Mouse (Mus musculus) liver, embryonic 11.5 days (tissue): ENCODE measurements around the gene Bcl7b. TPM values are rescaled to one million over a fixed set of nuclear protein-coding genes. Genes with fewer than 3 reads are reported as not detected.
A peak's percentile ranks its signal among the peaks of the same experiment; 100 is the strongest.

ENCODE experiments used
- ATAC-seq: fragments of 200-750 bp; cut with Nextera tagmentation; replicated peaks from 2 replicates; pipeline ENCODE4 v1.8.0; 2017; ENCODE audit warnings: moderate number of reproducible peaks, mild to moderate bottlenecking, moderate TSS enrichment, moderate library complexity; ENCODE audit not compliant: low FRiP score
- DNase-seq: peaks from one replicate; pipeline ENCODE4 v3.0.0-alpha.2; 2017; ENCODE audit warnings: low spot score
- H3K27ac ChIP-seq: fragments of 300-500 bp; sonication (generic); 2 replicates; pipeline ENCODE4 v1.5.1; 2014; ENCODE audit warnings: mild to moderate bottlenecking, low read depth, low read length, control low read depth
- H3K27me3 ChIP-seq: fragments of 300-500 bp; sonication (generic); replicated peaks from 2 replicates; pipeline ENCODE4 v1.6.1; 2014; ENCODE audit warnings: low read length, mixed read lengths; ENCODE audit not compliant: control insufficient read depth, insufficient read depth
- H3K36me3 ChIP-seq: fragments of 300-500 bp; sonication (generic); 2 replicates; pipeline ENCODE4 v1.6.1; 2014; ENCODE audit warnings: mild to moderate bottlenecking, low read length, moderate library complexity, mixed read lengths; ENCODE audit not compliant: control insufficient read depth, insufficient read depth
- H3K4me1 ChIP-seq: fragments of 300-500 bp; sonication (generic); replicated peaks from 2 replicates; pipeline ENCODE4 v1.6.1; 2014; ENCODE audit warnings: low read length, mixed read lengths; ENCODE audit not compliant: control insufficient read depth, insufficient read depth
- H3K4me2 ChIP-seq: fragments of 300-500 bp; sonication (generic); 2 replicates; pipeline ENCODE4 v1.6.1; 2014; ENCODE audit warnings: mild to moderate bottlenecking, control low read depth, moderate library complexity
- H3K4me3 ChIP-seq: fragments of 300-500 bp; sonication (generic); 2 replicates; pipeline ENCODE4 v1.5.1; 2014; ENCODE audit warnings: low read depth, low read length, control low read depth
- H3K9ac ChIP-seq: fragments of 300-500 bp; sonication (generic); 2 replicates; pipeline ENCODE4 v1.6.1; 2014; ENCODE audit warnings: low read depth, low read length, control low read depth
- H3K9me3 ChIP-seq: fragments of 300-500 bp; sonication (generic); 2 replicates; pipeline ENCODE4 v1.6.1; 2016; ENCODE audit warnings: low read length, inconsistent platforms, mixed read lengths; ENCODE audit not compliant: control insufficient read depth
- WGBS: fragments of 180-500 bp; shearing (Covaris S2); extraction: QIAGEN DNeasy Blood & Tissue Kit; methylation state at CpG from one replicate; pipeline ENCODE4 v1.1.7; 2014; 5-methylcytosine and 5-hydroxymethylcytosine counted together
- polyA plus RNA-seq: library from polyadenylated mRNA; unstranded; fragments of >200 nt; fragmentation: Nextera tagmentation; extraction: Ambion mirVana; gene quantifications from 2 replicates; pipeline ENCODE4 v1.2.1, GENCODE M21; 2014

Bcl7b gene
- polyA plus RNA-seq, 1 experiment from 2014 or later, result 52.9 TPM

DNA sequence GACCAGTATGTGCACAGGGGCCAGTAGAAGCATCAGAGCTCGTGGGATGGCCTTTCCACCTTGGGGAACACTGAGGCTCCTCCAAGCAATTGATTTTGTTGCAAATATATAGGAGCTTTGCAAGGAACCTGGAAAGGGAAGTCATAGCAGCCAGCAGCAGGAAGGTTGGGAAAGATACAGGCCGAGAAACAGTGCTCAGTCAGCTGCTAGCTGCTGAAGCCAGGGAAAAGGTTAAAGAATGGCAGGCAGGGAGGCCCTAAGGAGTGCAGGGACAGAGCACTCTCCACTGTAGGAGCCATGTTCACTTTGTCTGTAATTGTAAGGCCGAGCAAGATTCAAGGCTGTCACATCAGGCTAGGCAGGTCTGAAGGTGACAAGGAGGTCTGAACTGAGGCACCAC, 10.4 kb downstream of the Bcl7b start:
- no peaks in the 10 kb centered on the region for H3K4me1 ChIP-seq
- H3K9me3 ChIP-seq, result no peaks in the 10 kb centered on the region
- no peak overlapping the region for H3K27ac ChIP-seq
- WGBS, result 77% methylated on average over 3 of the region's 3 CpGs
- peaks cover 47% of the 10 kb centered on the region for H3K36me3 ChIP-seq
- DNase-seq (no peak), ATAC-seq (no peak)
- H3K4me3 ChIP-seq, result no peak overlapping the region
- H3K27me3 ChIP-seq, result no peaks in the 10 kb centered on the region
- H3K9ac ChIP-seq, result no peak overlapping the region
- no peak overlapping the region for H3K4me2 ChIP-seq

DNA sequence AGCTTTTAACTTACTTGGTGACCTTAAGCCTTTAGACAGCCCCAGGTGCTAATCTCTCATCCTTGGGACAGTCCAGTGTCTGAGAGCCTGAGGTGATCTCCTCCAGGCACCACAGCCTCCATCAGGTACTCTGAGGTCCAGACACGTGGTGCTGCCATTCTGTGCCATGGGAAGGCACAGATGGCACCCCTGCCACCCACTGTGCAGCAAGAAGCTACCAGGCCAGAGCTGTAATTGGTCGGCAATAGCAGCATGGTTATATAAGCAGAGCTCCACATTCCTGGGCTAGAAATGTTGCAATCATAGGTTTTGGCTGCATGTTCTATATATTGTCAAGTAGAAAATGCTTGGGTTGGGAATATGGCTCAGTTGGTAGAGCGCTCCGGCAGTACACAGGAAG, 10.9 kb downstream of the Bcl7b start:
- WGBS, result 95% methylated on average over 4 of the region's 4 CpGs
- Histone ChIP-seq H3K27me3 (no peaks in the 10 kb centered on the region), H3K36me3 (peaks cover 46% of the 10 kb centered on the region), H3K9ac (no peak overlapping the region), H3K4me2 (no peak overlapping the region), H3K9me3 (no peaks in the 10 kb centered on the region), H3K4me3 (no peak overlapping the region), H3K4me1 (no peaks in the 10 kb centered on the region), H3K27ac (no peak overlapping the region)
- DNase-seq (no peak), ATAC-seq (no peak)

DNA sequence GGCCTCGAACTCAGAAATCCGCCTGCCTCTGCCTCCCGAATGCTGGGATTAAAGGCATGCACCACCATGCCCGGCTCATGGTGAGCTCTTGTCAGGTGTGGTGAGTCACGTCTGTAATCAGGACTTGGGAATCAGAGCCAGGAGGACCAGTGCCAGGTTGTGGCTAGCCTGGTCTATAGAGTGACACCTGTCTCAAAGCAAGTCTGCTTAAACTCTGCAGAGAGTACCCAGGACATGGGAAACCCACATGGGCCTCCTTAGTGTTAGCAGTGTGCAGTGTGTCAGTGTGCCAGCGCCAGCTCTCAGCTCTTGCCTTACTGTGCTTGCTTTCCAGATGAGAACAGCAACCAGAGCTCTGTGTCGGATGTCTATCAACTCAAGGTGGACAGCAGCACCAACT, 11.5 kb downstream of the Bcl7b start:
- Histone ChIP-seq H3K4me3 (no peak overlapping the region), H3K4me2 (no peak overlapping the region), H3K9me3 (no peaks in the 10 kb centered on the region), H3K4me1 (no peaks in the 10 kb centered on the region), H3K27me3 (no peaks in the 10 kb centered on the region), H3K9ac (no peak overlapping the region), H3K27ac (no peak overlapping the region), H3K36me3 (peaks cover 44% of the 10 kb centered on the region)
- WGBS, result 89% methylated on average over 6 of the region's 7 CpGs
- ATAC-seq, result no peak
- DNase-seq, result no peak

DNA sequence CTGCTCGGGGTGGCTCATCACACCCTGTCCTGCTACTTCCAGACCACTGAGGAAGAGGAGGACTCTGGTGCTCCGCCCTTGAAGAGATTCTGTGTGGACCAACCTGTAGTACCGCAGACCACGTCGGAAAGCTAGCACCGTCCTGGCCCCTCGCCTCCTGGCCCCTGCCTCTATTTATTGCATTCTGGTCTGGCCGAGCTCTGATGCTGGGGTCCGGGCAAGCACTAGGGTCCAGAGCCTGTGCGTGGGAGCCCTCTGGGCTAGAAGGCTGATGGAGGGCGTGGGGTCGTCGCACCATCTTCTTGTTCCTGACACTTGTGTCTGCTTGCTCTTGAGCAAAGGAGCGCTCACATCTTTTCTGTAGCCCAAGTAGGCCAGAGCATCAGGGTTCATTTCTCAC, 12.7 kb downstream of the Bcl7b start:
- DNase-seq, result no peak
- H3K9me3 ChIP-seq, result no peaks in the 10 kb centered on the region
- H3K4me3 ChIP-seq, result no peak overlapping the region
- no peak overlapping the region for H3K9ac ChIP-seq
- H3K27me3 ChIP-seq, result no peaks in the 10 kb centered on the region
- H3K4me1 ChIP-seq, result 0 out of 2 replicates have a peak, but pooled peaks cover 3% of the 10 kb centered on the region
- ATAC-seq, result no peak
- H3K36me3 ChIP-seq, result peaks cover 41% of the 10 kb centered on the region
- no peak overlapping the region for H3K4me2 ChIP-seq
- WGBS, result 93% methylated on average over 14 of the region's 14 CpGs
- no peak overlapping the region; the same call in 1 of the 2 replicates for H3K27ac ChIP-seq

DNA sequence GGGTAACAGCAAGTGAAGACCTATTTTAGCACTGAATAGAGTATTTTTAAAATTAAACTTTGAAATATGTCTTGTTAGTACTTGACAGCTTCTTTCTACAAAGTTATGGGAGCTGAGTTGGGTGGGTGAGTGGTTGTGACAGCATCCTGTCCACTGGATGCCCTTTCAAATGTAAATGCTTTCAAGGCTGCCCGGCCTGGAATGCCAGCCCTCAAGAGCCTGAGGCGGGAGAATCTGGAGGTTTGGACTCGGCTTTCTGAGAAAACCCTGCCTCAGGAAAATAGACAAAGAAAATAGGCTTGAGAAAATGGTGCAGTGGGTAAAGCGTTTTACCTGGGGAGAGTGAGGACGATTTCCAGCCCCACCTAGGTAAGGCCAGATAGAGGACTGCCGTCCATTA, 13.7 kb downstream of the Bcl7b start:
- 85% methylated on average over 6 of the region's 6 CpGs for WGBS

DNA sequence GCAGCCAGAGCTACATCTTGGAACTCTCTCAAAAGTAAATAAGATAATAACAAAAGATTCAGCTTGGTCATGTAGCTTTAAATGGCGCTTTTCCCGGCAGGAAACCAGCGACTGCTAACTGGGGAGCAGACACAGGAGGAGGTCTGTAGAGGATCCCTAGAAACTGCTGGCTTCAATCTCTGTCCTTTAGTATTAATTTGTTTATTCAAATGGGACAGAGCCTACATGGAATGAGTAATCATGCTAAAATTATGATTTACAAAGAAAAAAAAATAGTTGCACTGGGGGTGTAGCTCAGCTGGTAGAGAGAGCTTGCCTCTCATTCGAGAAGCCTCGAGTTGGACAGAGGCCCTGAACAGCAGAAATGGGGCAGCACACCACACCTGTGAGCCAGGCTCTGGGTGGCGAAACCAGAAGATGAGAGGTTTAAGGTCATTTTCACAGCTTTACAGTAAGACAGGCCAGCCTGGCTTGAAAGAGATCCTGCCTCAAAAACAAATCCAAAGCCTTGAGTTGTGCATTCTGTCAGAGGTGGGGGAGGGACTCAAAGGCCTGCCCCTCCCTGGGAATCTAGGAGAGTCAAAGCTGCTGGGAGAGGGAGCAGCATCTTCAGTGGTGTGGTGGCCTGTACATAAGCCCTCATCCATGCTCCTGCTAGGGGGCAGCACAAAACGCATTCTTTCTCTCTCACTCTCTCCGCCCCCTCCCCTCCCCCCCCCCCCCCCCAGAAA, 15.2 kb downstream of the Bcl7b start:
- peaks cover 29% of the 10 kb centered on the region for H3K36me3 ChIP-seq
- WGBS, result 63% methylated on average over 8 of the region's 8 CpGs
- H3K9ac ChIP-seq, result no peak overlapping the region
- no peaks in the 10 kb centered on the region for H3K9me3 ChIP-seq
- H3K27me3 ChIP-seq, result no peaks in the 10 kb centered on the region
- H3K27ac ChIP-seq, result no peak overlapping the region; the same call in 1 of the 2 replicates
- ATAC-seq (no peak), DNase-seq (no peak)
- no peak overlapping the region for H3K4me3 ChIP-seq
- H3K4me2 ChIP-seq, result no peak overlapping the region
- H3K4me1 ChIP-seq, result 0 out of 2 replicates have a peak, but pooled peaks cover 8% of the 10 kb centered on the region

More for the DNA sequence above, 13.7 kb downstream of the Bcl7b start:
- ATAC-seq, result no peak
- H3K9me3 ChIP-seq, result no peaks in the 10 kb centered on the region
- H3K27me3 ChIP-seq, result no peaks in the 10 kb centered on the region
- H3K9ac ChIP-seq, result no peak overlapping the region; the same call in 1 of the 2 replicates
- H3K4me1 ChIP-seq, result 0 out of 2 replicates have a peak, but pooled peaks cover 8% of the 10 kb centered on the region
- no peak overlapping the region for H3K27ac ChIP-seq
- no peak overlapping the region for H3K4me3 ChIP-seq
- peaks cover 38% of the 10 kb centered on the region for H3K36me3 ChIP-seq
- no peak overlapping the region for H3K4me2 ChIP-seq
- DNase-seq, result no peak

DNA sequence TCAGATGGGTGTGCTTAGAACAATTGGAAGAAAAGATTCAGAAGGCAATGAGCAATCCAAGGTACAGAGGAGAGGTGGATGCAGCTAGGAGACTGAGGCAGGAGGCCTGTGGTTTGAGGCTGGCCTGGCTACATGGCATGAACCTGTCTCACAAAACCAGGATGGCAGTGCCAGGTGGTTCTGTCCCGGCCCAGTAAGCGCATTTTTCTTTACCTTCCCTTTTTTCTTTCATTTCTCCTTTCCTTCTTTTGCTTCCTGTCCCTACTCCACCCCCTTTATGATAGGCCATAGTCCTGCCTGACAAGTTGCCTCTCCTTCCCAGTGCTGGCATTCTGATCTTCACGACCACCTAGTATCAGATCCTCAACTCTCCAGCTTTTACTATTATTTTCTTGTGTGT, 16.9 kb downstream of the Bcl7b start:
- no peak for ATAC-seq
- H3K27ac ChIP-seq, result peak overlapping the region; percentile 45
- WGBS, result 91% methylated on average over 3 of the region's 3 CpGs

DNA sequence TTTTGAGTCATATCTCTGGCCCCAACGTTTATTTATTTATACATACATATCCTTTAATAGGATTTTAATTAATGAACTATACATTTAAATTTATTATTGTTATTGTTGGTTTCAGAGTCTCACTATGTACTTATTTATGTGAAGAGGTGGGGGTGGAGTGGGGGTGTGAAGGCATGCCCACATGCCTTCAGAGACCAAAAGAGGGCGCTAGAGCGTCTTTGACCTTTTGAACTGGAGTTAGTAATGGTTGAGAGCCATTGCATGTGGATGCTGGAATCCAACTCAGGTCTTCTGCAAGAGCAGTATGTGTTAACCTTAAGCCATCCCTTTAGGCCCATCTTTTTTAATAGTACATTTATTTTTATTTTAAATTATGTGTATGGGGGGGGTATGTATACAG, 17.5 kb downstream of the Bcl7b start:
- H3K27me3 ChIP-seq, result no peaks in the 10 kb centered on the region
- ATAC-seq (no peak), DNase-seq (no peak)
- peak overlapping the region; percentile 82 for H3K4me2 ChIP-seq
- H3K27ac ChIP-seq, result peak overlapping the region; percentile 45
- WGBS, result 36% methylated on average over 3 of the region's 3 CpGs
- peaks cover 21% of the 10 kb centered on the region for H3K4me1 ChIP-seq
- H3K9me3 ChIP-seq, result no peaks in the 10 kb centered on the region
- H3K9ac ChIP-seq, result no peak overlapping the region
- no peak overlapping the region for H3K4me3 ChIP-seq
- peaks cover 16% of the 10 kb centered on the region for H3K36me3 ChIP-seq

More for the DNA sequence above, 16.9 kb downstream of the Bcl7b start:
- no peaks in the 10 kb centered on the region for H3K9me3 ChIP-seq
- H3K36me3 ChIP-seq, result peaks cover 20% of the 10 kb centered on the region
- peaks cover 21% of the 10 kb centered on the region for H3K4me1 ChIP-seq
- no peak overlapping the region for H3K4me3 ChIP-seq
- H3K4me2 ChIP-seq, result no peak overlapping the region
- no peaks in the 10 kb centered on the region for H3K27me3 ChIP-seq
- H3K9ac ChIP-seq, result no peak overlapping the region
- DNase-seq, result no peak

DNA sequence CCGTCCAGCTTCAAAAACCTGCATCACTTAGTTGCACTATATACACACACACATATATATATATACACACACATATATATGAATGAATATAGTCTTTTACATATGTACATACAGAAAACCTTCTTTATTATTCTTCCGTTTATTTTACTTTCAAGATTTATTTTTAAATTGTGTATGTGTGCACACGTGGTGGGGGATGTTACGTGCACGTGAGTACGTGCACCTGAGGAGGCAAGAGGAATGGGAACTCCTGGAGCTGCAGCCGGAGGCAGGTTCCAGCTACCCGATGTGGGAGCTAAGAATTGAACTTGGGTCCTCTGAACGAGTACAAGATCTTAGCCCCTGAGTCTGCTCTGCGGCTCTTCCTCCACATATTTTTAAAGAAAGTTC, 18.1 kb downstream of the Bcl7b start:
- Histone ChIP-seq H3K9ac (peak overlapping the region; percentile 99), H3K4me1 (peaks cover 21% of the 10 kb centered on the region), H3K36me3 (peaks cover 11% of the 10 kb centered on the region), H3K27ac (peak overlapping the region; percentile 98), H3K4me2 (peak overlapping the region; percentile 82), H3K27me3 (no peaks in the 10 kb centered on the region), H3K9me3 (no peaks in the 10 kb centered on the region), H3K4me3 (peak overlapping the region; percentile 99)
- ATAC-seq, result no peak
- 21% methylated on average over 10 of the region's 10 CpGs for WGBS
- DNase-seq, result no peak
